Mouse (Mus musculus) monocyte, adult 5-6 weeks (primary cell): Measurements from ENCODE around the gene Clec3a. TPM values are rescaled to one million over a fixed set of nuclear protein-coding genes. Genes with fewer than 3 reads are reported as not detected.

Experiments used
- ATAC-seq: fragments of 153-309, 156-312 bp; replicated peaks from 2 replicates; pipeline ENCODE4 v1.8.0; 2017; ENCODE audit warnings: mild to moderate bottlenecking; ENCODE audit not compliant: low TSS enrichment, insufficient number of reproducible peaks, severe bottlenecking, poor library complexity, low FRiP score
- total RNA-seq: library from RNA; stranded (forward); fragments of 200-1000, 200-491, 200-594 nt; gene quantifications from 3 replicates; pipeline ENCODE4 v1.2.3, GENCODE M21; 2017

Clec3a gene
- not detected in 3 replicates for total RNA-seq

DNA sequence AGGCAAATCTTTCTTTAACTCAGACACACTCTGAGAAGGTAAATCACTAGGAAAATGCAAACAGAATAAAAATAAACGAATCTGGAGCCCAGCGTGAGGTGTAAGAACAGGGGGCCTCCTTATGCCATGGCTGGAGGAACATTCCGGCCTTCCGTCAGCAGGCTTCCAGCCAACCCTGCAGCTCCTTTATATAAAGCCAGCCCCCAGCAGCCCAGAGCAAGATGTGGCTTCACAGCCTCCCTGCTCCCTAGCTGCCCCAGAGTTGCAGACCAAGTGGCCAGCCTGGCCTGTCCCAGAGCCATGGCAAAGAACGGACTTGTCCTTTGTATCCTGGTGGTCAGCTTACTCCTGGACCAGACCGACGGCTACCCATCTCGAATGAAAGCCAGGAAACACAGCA lies at the start of gene Clec3a:
Gene Clec3a, plus strand, starts transcription at position 301 of the 400 bp plus-strand sequence.
- no peak for ATAC-seq

DNA sequence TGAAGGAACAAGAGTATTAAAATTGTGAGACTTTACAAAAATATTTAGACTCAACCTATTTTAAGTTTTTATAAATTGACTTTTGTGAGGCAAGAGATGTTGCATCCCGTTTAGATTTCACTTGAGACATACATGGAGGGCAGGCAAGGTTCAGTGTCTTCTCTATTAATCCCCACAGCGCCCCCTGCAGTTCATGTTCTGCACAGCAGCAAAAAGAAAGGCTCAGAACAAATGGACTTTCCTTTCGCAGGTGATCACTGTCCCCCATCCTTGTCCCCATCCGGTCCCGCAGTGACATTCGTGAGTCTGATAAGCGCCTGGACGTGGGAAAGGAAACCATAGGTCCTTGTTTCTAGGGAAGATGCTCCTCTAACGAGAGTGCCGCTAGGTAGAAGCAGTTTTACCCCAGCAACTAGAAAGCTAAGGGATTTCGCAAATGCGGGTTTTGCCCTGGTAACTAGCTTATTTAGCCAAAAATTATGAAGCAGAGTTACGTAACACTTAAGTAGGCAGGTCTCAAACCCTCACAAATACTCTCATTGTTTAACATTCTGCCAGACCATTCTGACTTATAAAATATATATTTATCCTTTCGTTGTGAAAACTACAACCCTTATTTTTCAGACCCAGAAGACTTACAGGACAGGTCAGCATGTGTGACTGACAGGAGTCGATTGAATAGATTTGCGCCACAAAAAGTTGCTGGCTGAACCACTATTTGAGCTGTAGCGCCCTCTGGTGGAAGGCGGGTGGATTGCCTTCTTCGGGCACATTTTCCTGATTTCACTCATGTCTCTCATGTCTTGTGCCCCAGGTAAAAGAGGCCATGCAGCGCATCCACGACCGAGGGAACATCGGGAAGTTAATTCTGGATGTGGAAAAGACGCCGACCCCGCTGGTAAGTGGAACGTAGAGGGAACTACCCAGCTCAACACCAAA lies 48.6 kb upstream of the Clec3a start:
- no peak for ATAC-seq

DNA sequence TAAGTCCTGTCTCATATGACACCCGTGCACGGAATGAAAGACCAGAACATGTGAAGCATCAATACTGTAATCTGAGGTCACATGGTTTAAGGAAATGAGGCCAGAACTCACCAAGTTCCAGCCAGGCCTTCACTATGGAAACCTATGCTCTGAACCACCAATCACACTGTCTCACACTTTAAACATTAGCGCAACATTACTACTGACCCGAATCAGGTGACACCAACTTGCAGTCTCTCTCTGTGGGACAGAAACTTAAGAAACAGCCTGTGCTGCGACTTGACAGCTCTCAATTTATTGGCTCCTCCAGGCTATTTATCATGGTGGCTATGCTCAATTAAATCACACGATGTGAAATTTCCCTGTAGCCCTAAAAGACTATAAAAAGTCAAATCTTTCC lies 43.5 kb upstream of the Clec3a start:
- no peak for ATAC-seq

DNA sequence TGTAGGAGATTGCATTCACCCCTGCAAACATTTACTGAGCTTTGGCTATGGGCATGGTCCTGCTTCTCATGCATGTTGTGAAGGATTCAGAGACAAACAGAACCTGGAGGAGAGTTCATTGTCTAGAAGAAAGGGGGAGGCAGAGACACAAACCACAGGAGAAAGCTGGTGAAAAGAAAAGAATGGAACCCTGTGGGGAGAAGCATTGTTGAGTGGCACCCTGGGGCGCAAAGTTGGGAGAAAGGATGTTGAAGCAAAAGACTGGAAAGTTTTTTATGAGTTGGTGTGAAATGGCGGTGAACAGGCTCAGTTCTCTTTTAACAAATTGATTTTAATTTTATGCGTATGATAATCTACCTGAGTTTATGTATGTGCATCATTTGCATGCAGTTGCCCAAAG lies 33.7 kb upstream of the Clec3a start:
- ATAC-seq: no peak

DNA sequence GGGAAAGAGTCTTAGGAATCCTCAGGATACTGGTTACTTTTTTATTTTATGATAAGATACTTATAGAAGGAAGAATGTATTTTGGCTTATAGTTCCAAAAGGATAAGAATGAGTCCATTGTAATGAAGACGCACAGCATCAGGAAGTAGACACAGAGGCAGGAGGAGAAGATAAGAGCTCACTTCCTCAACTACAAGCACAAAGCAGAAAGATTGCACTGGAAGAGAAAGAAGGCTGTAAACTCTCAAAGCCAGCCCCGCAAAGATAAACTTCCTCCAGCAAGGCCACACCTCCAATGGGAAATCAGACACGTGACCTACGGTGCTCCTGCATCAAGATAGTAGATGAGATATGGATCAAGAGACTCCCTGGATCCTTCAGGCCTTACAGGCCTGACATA lies 30.4 kb upstream of the Clec3a start:
- ATAC-seq: no peak

DNA sequence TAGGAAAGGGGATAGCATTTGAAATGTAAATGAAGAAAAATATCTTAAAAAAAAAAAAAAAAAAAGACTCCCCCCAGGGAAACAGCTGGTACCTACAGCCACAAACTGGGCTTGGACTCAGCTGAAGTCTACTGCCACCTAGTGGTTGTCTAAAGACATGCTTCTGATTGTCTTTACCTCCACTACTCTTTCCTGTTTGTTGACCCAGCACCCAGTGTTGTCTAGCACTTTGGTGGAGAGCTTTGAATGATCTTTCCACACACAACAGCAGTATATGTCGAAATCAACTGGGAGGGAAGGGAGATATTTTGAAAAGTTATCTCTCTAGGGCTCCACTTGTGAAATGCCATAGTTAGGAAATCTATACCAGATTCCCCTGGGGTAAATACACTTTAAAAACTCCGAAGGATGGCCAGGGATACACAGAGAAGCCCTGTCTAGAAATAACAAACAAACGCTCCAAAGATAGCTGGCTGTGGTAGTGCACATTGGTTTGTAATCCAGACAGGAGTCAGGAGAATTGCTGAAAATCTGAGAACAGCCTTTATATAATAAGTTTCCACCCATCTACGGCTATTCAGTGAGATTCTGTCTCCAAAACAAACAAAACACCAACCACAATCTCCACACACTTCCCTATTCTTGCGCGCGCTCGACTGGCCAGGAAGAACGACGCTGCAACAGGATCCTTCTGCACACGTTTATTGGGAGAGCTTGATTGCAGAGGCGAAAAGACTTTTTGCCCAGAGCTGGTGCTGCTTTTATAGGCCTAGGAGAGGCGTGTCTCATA lies 27.2 kb upstream of the Clec3a start:
- ATAC-seq: no peak

DNA sequence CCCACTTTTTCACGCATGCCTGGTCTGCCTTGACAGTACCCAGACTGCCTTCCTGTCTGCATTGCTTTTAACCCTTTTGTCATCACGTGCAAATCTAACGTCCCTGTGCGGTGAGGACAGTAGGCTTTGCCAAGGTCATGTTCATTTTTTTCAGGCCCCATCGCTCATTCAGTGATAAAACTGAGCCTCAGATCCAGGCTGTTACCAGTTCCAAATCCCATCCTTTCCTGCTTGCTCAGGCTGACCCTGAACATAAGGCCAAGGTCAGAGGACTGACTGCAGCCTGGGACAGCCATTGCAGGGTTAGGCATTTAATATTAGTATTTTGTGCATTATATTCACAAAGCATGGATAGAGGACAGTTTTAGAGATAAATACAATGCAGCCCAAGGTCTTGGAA lies 19.6 kb upstream of the Clec3a start:
- no peak for ATAC-seq

DNA sequence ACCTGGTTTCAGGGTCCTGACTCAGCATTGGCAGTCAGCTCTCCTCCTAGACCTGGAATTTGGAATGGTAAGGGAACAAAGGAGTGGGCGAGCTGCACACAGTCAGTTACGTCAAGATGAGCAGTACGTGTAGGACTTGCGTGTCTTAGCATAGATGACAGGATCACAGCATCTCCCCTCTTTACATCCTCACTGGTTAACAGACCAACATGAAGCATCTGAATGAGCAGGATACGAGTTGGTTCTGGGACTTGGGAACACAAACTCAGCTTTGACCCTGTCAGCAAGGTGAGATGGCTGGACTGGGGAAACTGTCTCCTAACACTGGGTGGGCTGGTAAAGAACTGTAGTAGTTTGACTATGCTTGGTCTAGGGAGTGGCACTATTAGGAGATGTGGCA lies 18.6 kb upstream of the Clec3a start:
- no peak for ATAC-seq

DNA sequence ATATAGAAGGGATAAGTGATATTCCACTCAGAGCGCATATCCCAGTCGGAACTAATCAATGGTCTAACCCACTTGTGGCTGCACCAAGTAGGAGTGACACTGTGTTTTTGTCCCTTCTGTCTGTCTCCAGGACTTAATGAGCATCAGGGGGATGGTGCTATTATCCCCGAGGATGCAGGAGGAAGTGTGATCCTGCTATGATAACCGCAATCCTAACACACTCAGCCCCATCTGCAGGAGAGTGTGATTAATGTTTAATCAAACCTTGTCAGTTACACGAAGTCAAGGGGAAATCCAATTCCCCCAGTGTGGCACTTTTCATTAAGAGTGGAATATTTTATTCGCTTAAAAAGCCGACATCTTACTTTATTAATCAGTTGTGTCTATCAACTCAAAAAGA lies 16.2 kb upstream of the Clec3a start:
- no peak for ATAC-seq

DNA sequence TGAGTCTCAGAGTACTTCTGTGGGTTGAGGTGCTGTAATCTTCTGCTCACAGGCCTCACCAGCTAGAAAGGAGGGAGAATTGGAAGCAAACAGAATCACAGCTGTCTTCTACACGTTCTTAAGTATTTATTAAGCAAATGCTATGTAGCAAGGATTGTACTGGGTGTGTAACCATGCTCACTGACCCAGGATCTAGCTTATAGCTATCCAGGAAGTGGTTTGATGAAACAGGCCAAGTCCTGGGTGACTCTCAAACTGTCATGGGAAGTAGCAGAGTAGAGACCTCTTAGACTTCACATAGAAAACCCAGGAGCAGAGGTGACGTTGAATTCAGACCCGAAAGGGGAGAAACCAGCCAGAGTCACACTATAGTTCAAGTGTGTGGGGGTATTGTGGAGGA lies 6.5 kb upstream of the Clec3a start:
- ATAC-seq: no peak

DNA sequence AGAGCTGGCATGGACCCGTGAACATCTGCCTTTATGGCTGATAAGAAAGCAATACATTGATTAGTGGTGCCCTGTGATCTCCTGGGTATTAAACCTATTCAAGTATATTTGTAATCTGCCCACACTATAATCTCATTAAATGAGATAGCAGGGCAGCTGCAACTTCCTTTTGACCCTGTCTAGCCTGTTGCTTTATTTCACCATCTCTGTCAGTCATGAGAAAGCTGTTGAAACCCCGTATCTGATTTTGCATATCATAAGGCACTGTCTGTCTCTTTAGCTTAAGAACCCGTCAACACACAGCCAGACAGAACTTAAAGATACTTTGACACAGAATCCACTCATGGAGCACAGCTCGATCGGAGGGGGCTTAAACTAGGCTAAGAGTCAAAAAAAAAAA lies 600 bp downstream of the Clec3a start:
- ATAC-seq: no peak

DNA sequence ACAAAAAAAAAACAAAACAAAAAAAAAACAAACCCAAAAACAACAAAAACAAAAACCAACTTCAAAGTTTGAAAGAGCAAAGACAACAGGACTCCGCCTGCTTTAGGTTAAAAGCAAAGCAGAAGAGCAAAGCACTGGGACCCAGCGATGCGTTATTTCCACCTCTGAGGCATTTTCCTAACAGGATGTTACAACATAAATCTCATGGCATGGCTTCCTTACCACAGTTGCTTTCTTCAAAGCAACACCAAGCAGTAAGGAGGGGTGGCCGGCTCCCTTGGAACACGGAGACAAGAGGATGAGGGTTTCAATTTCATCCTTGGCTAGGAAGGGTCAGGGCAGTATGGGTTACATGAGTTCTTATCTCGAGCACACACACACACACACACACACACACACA lies 1.0 kb downstream of the Clec3a start:
- no peak for ATAC-seq

DNA sequence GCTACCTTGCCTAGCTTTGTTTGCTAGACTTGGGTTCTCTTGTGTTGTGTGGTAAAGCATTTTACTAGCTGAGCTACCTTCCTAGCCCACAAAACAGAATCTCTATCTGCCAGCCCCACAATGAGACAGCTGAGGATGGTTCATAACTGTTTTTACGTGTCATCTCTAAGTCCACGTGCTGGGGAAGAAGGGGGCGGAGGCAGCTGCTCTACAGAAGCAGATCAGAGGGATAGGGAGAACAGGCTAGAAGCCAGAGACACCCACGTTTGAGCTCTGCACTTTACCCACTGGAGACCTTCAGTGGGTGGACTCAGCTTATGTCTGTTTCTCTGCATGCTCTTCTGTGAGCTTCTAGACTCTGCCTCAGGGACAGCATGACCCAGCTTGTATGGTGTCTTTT lies 3.7 kb downstream of the Clec3a start:
- ATAC-seq: no peak

DNA sequence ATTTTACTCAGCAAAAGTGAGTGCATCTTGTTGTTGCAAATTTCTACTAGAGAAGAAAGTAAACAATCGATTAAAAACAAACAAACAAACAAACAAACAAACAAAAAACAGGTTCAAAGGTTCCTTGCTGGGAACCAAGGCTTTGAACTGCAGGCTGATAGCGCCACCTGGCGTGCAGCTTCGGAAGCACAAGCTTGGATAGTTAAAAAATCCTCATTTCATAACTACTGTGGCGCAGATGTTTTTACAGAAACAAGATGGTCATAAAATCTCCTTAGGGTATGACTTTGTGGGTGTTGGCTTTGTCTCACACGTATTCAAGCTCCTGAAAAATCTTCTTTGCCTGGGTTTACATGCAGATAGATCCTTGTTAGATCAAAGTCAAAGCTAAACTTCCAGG lies 20.4 kb downstream of the Clec3a start:
- no peak for ATAC-seq

DNA sequence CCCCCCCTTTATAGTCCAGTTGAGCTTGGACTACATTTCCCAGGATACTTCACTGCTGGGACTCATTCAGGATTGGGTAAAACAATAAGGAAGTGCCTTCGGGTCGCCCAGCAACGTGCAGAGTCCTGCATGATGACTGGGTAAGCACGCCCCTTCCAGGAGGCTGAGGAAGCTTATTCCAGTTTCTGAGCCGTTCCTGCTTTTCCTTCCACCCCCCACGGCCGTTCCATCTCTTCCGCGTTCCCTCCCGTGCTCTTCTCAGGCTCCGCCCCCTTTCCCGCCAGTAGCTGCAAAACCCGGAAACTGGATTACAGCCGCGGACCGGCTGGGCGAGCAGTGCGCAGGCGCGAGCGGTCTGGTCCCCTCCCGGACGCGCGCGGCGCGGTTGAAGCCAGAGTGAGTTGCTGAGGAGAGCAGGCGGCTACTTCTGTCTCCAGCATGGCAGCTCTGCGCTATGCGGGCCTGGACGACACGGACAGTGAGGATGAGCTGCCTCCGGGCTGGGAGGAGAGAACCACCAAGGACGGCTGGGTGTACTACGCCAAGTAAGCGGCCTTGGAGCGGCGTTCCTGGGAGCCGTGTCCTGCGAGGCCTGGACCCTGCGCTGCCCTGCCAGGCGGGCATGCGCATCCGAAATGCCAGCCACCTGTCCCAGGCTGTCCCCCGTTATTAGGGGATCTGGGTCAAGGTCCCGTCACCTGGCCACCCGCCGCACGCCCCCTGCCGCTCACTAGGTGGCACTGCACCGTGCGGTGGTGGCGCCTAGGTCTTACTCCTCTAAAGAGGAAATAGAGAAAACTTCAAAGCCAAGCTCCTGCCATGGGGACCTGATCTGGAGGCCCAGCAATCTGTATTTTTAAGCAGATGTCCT lies 21.7 kb downstream of the Clec3a start, which contains the start of gene Wwox:
Gene Wwox, plus strand, starts transcription at position 322 of the 871 bp plus-strand sequence.
- peak; percentile 95 for ATAC-seq

DNA sequence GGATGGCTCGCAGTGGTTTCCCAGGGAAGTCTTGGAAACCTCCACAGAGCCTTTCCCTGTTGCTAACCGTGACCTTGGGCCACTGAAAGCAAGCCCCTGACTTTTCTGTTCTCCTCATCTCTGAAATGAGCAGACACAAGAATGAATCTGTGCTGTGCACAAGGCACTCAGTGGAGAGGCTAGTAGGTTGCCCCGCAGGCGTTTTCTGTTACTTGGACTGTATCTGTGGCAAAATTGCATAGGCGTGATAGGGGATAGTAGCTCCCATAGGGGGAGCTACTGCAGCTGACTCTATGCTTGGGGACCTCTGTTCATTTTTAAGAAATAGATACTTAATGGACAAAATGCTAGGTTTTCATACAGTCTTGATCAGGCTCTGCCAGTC lies 22.3 kb downstream of the Clec3a start:
- ATAC-seq: no peak

DNA sequence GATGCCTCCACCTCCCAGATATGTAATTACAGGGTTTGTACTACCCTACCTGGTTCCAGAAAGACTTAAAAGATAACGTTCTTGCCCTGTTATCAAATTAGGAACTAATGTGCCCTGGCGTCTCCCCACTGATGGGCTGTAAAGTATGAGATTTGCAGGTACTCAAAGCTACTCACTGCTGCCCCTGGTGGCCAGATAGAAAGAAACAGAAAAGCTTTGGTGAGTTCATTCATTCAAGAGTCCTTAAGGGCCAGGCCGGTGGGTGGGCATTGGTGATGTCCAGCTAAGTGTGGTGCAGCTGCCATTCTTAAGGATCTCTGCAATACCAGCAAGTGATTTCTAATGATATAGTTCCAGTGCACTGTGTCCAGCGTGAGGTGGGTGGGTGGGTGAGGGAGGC lies 23.7 kb downstream of the Clec3a start:
- ATAC-seq: no peak

DNA sequence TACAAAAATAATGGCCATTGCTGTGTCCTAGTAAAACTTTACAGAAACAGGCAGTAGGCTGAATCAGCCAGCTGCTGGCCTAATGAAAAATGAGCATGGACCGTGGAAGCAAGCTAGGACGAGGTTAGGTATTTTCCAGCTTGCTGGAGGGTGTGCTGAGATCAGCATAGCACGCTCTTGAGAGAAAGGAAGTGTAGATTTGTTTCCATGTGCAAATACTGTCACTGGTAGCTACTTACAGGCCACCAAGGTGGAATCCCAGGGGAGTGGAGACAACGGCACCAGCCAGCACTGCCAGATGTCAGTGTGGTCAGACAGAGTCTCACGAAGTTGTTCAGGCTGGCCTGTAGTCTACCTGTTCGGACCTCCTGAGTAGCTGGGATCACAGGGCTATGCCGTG lies 29.0 kb downstream of the Clec3a start:
- no peak for ATAC-seq

DNA sequence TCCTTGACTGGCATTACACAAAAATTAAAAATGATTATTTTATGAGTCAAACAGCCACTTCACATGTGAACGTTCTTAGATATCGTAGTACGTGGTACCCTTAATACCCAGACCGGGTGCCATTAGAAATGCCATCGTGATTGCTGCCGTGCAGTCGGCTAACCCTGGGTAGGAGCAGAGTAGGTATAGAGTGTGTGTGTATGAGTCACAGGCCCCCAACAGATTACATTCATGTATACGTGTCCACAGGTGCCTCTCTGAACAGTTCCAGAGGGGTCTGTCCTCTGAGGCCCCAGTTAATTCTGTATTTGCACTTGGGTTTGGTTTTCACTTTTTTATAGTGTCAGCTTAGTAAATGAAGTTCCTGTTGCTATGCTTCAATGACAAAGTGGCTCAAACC lies 34.4 kb downstream of the Clec3a start:
- no peak for ATAC-seq
